Mouse (Mus musculus): Measurements from ENCODE around the gene Slc7a1.

Slc7a1 gene

DNA sequence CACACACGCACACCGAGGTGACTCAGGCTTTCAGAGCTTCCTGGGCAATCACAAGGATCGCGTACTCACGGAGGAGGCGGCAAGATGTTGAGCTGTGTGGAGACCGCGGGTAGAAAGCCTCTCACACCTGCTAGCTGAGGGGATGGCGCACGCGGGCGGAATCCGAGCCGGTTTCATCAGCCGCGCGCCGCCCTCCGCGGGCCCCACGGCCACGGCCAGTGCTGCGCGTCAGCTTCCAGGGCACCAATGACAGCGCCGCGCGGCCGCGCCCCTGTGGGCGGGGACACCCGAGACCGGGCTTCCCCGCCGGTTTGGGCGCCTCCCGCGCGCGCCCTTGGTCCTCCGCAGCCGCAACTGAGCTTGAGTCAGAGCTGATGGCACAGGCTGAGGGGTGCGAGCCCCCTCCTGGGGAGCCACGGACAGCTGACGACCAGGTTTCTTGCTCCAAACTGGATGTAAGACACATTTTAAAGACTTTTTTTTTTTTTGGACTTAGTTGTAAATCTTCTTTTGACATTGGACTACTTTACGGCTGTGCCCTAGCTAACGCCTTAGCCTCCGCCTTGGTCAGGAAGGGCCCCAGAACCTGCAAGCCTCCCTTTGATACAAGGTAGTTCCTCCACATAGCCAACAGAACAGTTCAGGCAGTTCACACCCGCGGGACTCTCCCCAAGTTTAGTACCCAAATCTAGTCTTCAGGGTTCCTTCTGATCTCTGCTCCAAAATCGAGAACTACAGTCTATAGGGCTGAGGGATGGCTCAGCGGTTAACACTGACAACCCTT, at the start of gene Slc7a1:
Slc7a1 (minus strand) TSS at position 245 of the 784 bp plus-strand sequence.
- peak; percentile 92 for DNase-seq (ENCODE audit: low read depth, low spot score)

DNA sequence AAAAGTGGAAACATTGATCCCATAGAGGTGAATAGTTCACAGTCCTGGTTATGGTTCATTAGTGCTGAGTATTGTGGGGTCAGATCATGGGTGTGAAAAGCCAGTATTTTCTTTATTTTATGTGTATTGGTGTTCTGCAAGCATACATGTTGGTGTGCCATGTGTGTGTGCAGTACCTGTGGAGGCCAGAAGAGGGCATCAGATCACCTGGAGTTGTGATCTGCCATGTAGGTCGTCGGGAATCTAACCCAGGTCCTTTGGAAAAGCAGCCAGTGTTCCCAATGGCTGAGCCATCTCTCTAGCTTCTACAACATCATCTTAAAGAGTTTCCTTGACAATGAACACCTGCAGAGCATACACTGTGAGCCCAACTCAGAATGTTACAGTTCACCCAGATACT, 45.3 kb upstream of the Slc7a1 start:
- DNase-seq (ENCODE audit: low read depth, low spot score) = peak; percentile 10

DNA sequence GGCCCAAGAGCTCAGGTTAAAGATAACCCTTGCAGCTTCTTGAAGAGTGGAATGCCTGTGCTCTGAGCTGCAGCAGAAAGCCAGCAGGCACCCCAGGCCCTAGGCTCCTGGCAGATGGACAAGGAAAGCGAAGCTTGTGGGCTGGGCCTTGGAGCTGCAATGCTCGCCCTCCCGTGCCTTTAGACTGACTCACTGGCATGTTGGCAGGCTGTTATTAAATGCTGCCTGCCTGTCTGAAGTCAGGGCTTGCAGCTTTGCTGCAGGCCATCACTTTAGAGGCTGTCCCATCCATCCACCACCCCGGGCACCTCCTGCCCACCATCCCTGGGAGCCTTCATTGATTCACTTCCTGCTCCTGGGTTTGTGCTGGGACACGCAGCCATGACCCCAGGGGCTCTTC, 44.0 kb upstream of the Slc7a1 start:
- no peak for DNase-seq (ENCODE audit: low read depth, low spot score)

DNA sequence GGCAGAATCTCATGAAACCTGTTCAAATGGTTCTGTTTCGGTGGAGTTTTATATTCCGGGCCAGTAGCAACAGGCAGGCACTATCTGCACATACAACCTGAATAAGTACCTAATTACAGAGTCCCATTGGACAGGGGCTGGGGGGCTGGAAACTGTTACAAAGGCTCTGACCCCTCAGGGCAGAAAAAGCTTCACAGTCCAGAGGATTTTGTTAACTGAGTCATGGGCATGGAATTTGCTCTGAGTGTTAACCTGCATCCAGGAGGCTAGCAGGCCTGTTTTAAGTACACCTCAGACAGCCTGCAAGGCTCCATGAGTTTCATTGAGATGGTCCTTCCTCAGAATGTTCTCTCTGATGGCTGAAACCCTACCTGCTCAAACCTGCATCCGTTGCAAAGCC, 36.0 kb upstream of the Slc7a1 start:
- DNase-seq (ENCODE audit: low read depth, low spot score) = no peak

DNA sequence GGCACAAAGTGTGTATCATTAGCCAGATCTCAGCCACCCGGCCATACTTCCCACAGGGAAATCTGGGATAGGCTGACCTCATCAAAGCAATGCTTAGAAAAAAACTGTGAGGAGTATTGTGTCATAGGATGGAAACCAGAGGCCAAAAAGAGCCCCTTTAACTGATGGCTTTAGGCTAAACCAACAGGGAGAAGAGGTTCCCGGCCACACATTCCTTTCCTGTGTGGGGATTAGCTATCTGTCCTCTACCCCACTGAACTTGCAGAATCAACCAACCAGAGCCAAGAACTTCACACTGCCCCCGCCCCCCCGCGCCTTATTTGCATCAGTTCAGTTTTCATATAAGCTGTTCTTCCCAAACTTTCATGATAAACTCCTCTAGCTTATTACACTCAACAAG, 32.4 kb upstream of the Slc7a1 start:
- DNase-seq (ENCODE audit: low read depth, low spot score) = no peak

DNA sequence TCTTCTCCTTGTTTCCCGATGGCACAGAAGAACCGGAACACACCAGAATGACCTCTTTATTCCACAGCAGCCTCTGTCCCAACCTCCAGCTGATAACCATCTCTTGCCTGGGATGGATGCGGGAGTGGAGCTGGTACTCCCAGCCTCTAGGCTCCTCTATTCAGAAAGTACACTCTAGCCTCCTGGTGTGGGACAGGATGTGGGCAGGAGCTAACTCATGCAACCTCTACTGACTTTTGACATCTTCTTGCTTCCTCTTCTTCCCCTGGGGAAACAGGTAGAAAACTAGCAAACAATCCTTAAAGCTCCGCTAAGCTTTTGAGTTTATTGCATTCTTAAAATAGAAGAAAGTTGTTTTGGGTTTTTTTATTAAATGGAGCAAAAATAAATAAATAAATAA, 29.1 kb upstream of the Slc7a1 start:
- no peak for DNase-seq (ENCODE audit: low read depth, low spot score)

DNA sequence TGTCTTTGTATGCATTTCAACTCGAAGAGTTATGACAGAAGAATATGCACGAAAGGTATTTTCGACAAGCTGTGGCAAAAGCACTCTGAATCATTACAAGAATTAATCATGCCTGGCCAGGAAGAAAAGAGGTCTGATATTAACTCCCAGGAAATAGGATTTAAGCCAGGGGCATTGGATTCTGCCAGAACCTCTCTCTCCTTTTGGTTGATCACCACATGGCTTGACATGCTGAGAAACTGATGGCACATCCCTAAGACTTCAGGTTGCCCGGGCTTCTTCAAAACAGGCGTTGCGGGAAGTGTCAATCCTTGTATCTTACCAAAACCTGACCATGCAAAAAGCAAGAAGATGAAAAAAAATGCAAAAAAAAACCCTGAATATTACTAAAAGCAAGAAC, 25.4 kb upstream of the Slc7a1 start:
- DNase-seq (ENCODE audit: low read depth, low spot score) = no peak

DNA sequence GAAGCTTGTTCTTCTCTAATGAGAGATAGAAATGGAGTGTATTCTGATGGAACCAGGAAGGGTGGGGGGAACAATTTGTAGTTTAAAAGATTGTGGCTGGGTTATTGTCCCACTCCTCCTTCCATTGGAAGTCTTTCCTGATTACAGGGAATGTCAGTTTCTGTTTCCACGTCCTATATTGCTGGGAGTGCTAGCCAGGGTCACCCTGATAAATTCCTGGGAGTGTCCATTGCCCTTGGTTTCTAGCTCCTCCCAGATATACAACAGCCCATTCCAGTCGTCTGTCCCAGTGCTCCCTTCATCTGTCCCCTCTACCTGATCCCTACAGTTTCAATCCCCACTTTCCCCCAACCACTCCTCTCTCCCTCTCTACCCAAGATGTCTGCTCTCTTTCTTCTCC, 21.6 kb upstream of the Slc7a1 start:
- DNase-seq (ENCODE audit: low read depth, low spot score) = no peak

DNA sequence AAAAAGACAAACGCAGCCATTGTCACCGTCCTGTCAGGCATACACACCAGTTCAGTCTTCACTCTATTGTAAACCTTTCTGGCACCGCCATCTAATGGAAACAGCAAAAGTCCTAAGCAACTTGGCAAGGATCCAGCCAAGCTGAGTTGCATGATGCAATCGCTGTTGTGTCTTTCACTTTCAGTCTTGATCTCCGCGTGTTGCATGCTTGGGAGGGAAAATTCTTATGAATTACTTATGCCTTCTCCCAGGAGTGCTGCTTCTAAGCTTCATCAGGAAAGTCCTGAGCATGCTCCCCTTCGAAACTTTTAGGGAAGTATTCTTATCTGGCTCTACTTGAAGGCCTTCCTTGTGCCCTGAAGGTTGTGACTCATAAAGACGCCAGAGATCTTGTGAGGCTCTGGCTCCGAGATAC, 19.4 kb upstream of the Slc7a1 start:
- DNase-seq (ENCODE audit: low read depth, low spot score) = peak; percentile 45

DNA sequence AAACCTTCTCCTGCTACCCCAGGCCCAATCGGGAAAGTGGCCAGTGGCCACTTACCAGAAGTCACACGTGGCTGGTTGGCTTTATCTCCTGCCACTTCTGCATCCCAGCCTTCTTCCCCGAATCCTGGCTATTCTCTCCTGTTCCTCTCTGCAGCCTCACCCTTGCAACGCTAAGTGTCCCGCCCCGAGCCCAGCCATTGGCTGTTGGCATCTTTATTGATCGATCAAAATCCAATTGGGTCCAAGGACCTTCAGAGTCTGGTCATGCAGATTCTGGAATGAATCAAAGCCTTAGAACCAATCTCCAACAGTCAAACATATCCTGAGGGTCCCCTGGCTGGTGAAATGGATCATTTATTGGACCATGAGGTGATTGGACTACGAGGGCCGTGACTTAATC, 18.7 kb upstream of the Slc7a1 start:
- DNase-seq (ENCODE audit: low read depth, low spot score) = no peak

DNA sequence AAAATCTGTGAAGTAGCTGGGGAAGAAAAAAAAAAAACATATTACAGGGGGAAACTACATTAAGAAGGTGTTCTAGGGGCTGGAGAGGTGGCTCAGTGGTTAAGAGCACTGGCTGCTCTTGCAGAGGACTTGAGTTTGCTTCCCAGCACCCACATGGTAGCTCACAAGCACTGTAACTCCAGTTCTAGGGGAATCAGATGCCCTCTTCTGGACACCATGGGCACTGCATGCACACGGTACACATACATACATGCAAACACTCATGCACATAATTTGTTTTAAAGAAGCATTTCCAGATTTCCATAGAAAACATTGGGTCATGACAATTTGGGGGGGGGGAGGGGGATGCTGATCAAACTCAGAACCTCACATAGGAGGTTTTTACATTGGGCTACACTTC, 18.1 kb upstream of the Slc7a1 start:
- DNase-seq (ENCODE audit: low read depth, low spot score) = no peak

DNA sequence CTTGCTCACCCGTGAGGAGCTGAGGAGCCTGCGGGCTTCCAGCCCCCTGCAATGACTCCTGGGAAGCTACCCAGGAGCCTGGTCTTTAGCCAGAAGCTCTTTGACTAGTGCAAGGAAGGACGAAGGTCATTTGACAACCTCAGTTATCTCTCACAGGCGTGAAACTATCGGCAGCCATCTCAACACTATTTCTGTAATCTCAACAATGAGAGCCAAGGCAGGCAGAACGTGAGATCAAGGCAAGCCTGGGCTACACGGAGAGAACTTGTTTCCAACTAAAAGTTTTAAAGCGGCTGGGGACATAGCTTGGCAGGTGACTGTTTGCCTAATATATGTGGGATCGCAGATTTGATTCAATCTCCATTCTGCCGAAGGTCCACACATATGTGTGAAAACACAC, 16.8 kb upstream of the Slc7a1 start:
- no peak for DNase-seq (ENCODE audit: low read depth, low spot score)

DNA sequence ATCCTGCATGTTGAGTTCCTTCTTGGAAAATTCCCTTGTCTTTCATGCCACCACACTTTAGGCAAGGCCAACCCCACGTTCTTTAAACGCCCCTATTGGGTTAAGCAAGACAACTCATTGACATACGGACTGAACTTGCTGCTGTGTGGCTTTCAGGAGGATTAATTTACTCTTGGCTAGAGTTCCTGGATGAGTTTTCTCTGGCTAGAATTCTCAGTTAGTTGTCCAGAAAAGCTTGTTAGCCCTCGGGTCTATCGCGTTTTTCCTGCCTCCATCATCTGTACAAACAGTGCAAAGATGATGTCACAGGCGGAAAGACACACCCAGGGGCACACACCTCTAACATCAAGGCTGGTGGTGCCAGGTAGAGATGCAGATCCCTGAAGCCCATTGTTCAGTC, 14.5 kb upstream of the Slc7a1 start:
- DNase-seq (ENCODE audit: low read depth, low spot score) = no peak

DNA sequence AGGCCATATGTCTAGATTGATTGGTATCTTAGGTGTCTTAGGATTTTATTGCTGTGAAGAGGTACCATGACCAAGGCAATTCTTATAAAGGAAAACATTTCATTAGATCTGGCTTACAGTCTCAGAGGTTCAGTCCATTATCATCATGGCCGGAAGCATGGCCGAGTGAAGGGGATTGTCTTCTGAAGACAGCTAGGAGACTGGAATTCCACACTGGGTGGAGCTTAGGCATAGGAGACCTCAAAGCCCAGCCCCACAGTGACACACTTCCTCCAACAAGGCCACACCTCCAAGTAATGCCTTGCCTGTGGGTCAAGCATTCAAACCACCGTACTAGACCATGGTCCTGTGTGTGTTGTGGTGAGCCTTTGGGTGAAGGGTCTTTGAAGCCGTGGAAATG, 12.8 kb upstream of the Slc7a1 start:
- DNase-seq (ENCODE audit: low read depth, low spot score) = no peak

DNA sequence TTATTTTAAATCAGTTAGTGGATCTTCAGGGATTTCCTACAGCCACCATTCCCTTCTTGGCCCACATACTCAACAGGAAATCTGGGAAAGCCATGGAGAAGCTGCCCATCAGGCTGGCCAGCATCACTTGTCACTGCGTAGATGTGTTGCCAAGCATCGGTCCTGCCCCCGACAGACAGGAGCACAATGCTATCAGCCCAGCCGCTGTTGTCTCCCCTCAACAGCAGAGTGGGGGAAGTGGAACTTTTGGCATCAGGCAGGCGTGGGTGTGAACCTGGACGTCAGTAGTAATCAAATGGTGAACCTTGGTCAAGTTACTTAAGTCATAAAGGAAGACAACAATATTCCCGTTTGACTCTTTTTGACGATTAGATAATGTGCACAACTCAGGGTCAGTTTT, 9.8 kb upstream of the Slc7a1 start:
- no peak for DNase-seq (ENCODE audit: low read depth, low spot score)

DNA sequence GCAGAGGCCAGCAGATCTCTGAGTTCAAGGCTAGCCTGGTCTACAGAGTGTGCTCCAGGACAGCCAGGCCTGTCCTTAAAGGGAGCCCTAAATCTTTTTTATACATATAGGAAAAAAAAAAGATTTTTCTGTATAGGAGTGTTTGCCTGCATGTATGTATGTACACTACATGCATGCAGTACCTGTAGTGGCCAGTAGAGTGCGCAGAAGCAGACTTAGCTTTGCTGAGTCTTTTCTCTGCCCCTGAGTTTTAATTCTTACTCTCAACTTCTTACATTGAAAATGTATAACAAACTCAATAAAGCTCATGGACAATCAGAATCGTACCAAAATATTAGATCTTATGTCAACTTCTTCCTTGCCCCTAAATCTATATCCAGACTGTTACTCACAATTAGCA, 7.2 kb upstream of the Slc7a1 start:
- no peak for DNase-seq (ENCODE audit: low read depth, low spot score)

DNA sequence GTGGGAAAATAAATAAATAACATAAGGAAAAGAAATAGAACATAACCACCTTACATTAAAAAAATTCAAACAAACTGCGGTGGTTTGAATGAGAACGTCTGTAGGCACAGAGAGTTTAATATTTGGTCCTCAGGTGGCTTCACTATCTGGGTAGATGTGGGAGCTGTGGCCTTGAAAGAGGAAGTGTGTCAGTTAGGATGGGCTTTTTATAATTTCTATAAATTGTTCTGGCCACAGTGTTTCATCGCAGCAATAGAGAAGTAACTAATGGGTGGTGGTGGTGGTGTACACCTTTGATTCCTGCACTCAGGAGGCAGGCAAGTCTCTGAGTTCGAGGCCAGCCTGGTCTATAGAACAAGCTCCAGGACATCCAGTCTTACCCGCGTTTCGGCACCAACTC, 4.8 kb upstream of the Slc7a1 start:
- peak; percentile 65 for DNase-seq (ENCODE audit: low read depth, low spot score)

DNA sequence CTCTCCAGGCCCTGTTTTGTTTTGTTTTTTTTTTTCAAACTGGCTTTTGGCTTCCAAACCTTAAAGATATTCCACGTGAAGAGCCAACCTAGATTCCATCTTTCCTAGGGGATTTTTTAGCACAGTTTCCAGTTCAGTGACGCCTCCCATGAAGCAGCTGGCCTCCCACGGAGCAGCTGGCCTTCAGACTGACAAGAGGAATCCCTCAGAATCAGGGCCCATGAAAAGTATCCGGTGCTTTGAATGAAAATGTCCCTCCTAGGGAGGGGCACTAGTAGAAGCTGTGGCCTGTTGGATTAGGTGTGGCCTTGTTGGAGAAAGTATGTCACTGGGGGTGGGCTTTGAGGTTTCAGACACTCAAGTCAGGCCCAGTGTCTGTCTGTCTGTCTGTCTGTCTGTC, 2.9 kb upstream of the Slc7a1 start:
- no peak for DNase-seq (ENCODE audit: low read depth, low spot score)

DNA sequence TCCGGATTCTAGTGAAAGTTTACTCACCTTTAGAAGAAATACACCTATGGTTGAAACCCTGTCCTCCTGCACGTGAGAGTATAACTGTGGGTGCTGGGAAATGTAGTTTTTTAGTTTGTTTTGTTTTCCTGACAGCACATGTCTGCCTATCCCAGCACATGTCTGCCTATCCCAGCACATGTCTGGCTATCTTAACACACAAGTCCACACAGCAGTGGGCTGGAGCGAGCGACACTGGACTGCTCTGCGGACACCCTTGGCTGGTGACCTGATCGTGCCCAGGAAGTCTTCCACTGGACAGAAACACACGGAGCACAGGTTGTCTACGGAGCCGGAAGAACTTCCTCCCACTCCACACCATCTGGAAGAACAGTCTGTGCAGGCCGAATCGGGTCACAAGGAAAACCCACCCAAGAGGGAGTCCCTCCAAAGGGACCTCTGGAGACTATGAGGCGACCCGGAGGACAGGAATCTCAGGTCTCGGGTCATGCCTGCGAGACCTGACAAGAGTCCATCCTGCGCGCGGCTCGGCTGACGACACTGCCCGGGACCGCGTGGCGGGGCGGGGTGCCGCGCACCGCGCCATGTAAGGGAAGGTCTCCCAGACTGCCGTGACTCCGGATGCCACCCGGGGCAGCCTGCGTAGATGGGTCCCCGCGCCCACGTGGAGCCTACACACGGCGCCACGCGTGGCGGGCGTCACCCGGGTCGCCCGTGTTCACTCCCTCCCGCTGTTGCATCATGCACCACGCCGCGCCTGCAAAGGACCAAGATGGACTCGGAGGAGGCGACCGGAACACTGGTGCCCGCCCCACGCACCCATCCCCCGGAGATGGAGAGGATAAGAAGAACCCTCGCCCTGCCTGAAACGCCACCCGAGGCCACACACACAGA, 691 bp downstream of the Slc7a1 start:
- peak; percentile 75 for DNase-seq (ENCODE audit: low read depth, low spot score)

DNA sequence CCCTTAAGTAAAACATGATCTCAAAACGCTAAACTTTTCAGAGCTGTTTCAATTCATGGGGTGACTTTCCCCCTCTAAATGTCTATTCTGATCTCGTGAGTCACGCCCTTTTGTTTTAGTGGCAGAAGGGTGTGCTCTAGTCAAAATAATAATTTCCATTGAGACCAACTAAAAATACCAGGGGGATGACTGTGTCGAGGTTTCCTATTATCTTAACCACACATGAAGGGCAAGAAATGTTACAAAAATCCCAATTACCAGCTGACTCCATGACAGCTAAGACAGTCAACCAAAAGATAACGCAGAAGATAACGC, 1.3 kb downstream of the Slc7a1 start:
- DNase-seq (ENCODE audit: low read depth, low spot score) = no peak

DNA sequence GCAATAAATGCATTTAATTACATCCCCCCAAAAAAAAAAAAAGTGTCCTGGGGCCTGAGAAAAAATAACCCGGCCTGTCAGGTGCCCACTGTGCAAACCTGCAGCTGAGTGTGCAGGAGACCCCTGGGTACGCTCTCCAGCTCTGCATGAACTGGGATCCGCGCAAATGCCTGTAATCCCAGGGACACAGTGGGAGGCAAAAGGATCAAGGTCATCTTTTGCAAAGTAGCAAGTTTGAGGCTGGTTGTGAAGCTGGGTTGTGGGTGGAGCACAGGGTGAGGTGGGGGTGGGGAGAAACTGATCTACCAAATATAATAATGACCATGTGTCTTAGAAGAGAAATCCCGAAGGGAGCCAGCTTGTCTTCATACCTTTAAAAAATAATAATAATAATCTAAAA, 1.8 kb downstream of the Slc7a1 start:
- DNase-seq (ENCODE audit: low read depth, low spot score) = no peak

DNA sequence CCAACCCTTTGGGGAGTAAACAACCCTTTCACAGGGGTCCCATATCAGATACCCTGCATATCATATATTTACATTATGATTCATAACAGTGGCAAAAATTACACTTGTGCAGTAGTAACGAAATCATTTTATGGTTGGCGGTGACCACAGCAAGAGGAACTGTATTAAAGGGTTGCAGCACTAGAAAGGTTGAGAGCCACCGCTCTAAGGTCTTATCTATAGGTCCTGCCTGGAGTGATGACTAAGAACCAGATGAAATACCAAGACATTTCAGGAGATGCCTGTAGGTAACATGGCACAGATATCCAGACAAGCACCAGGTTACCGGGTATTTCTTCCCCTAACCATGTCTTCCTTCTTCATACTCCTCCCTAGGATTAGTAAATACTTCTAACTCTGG, 2.3 kb downstream of the Slc7a1 start:
- DNase-seq (ENCODE audit: low read depth, low spot score) = no peak

DNA sequence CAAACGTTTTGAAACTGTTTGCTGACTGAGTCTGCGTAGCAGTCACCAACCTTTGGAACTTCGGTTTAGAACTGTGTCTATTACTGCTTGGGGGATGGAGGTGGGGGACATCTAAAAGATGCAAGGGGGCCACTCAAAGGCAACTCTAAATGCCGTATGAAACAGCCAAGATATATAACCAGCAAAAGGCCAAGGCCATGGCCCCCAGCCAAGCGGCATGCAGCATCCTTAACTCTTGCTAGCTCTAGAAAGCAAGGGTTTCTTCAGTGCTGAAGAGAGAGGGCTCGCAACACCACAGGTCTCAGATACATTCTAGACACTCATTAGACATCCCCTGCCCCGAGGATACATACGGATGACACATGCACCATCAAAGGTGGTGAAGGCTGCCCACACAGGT, 6.4 kb downstream of the Slc7a1 start:
- DNase-seq (ENCODE audit: low read depth, low spot score) = no peak

All from A20 (cell line).